Mouse (Mus musculus) midbrain, embryonic 15.5 days (tissue): ENCODE data around the gene A730049H05Rik. TPM values are rescaled to one million over a fixed set of nuclear protein-coding genes. Genes with fewer than 3 reads are reported as not detected.

ENCODE experiments used
- ATAC-seq: fragments of 200-750 bp; cut with Nextera tagmentation; replicated peaks from 2 replicates; pipeline ENCODE4 v1.8.0; 2017; ENCODE audit warnings: moderate TSS enrichment
- H3K27ac ChIP-seq: fragments of 300-500 bp; sonication (generic); 2 replicates; pipeline ENCODE4 v1.5.1; 2015; ENCODE audit warnings: mild to moderate bottlenecking, inconsistent platforms
- H3K27me3 ChIP-seq: fragments of 300-500 bp; sonication (generic); replicated peaks from 2 replicates; pipeline ENCODE4 v1.6.1; 2015; ENCODE audit warnings: inconsistent platforms
- H3K36me3 ChIP-seq: fragments of 300-500 bp; sonication (generic); replicated peaks from 2 replicates; pipeline ENCODE4 v1.6.1; 2015; ENCODE audit warnings: inconsistent platforms
- H3K4me1 ChIP-seq: fragments of 300-500 bp; sonication (generic); 2 replicates; pipeline ENCODE4 v1.6.1; 2015; ENCODE audit warnings: inconsistent platforms
- H3K4me2 ChIP-seq: fragments of 300-500 bp; sonication (generic); 2 replicates; pipeline ENCODE4 v1.6.1; 2015; ENCODE audit warnings: inconsistent platforms, mild to moderate bottlenecking, moderate library complexity
- H3K4me3 ChIP-seq: fragments of 300-500 bp; sonication (generic); 2 replicates; pipeline ENCODE4 v1.5.1; 2015; ENCODE audit warnings: mild to moderate bottlenecking, inconsistent platforms
- H3K9ac ChIP-seq: fragments of 300-500 bp; sonication (generic); 2 replicates; pipeline ENCODE4 v1.6.1; 2015; ENCODE audit warnings: mild to moderate bottlenecking, inconsistent platforms
- H3K9me3 ChIP-seq: fragments of 300-500 bp; sonication (generic); 2 replicates; pipeline ENCODE4 v1.6.1; 2016; ENCODE audit warnings: inconsistent platforms
- WGBS: fragments of 180-500 bp; shearing (Covaris S2); methylation state at CpG from one replicate; pipeline ENCODE4 v1.1.7; 2015; ENCODE audit warnings: mixed read lengths; 5-methylcytosine and 5-hydroxymethylcytosine counted together
- polyA plus RNA-seq: library from polyadenylated mRNA; unstranded; fragments of >200 nt; fragmentation: Nextera tagmentation; extraction: Ambion mirVana; gene quantifications from 2 replicates; pipeline ENCODE4 v1.2.1, GENCODE M21; 2015

The A730049H05Rik gene
- polyA plus RNA-seq, 1 experiment from 2014 or later, result 0.40 TPM

- Histone ChIP-seq H3K9ac (no peak overlapping the region), H3K9me3 (no peaks in the 10 kb centered on the region), H3K27me3 (no peaks in the 10 kb centered on the region), H3K27ac (no peak overlapping the region), H3K4me2 (no peak overlapping the region), H3K4me1 (no peaks in the 10 kb centered on the region), H3K4me3 (no peak overlapping the region), H3K36me3 (no peaks in the 10 kb centered on the region)
- WGBS, result 91% methylated on average over 3 of the region's 3 CpGs
- no peak for ATAC-seq
Observed at GRCm38 (mm10) chr6:92804254-92804971, 11.9 kb upstream of the A730049H05Rik start.

GRCm38 (mm10) chr6:92809818-92810217 lies 6.5 kb upstream of the A730049H05Rik start:
- Histone ChIP-seq H3K4me1 (no peaks in the 10 kb centered on the region), H3K27ac (no peak overlapping the region), H3K27me3 (no peaks in the 10 kb centered on the region; the same call in 1 of the 2 replicates), H3K36me3 (no peaks in the 10 kb centered on the region), H3K9ac (no peak overlapping the region), H3K4me2 (no peak overlapping the region), H3K4me3 (no peak overlapping the region), H3K9me3 (no peaks in the 10 kb centered on the region)
- ATAC-seq, result no peak
- 85% methylated on average over 3 of the region's 3 CpGs for WGBS

- no peak overlapping the region for H3K9ac ChIP-seq
- H3K9me3 ChIP-seq, result no peaks in the 10 kb centered on the region
- H3K4me3 ChIP-seq, result no peak overlapping the region
- WGBS, result 88% methylated on average over 2 of the region's 2 CpGs
- H3K36me3 ChIP-seq, result no peaks in the 10 kb centered on the region
- no peak for ATAC-seq
- H3K27ac ChIP-seq, result no peak overlapping the region
- no peak overlapping the region for H3K4me2 ChIP-seq
- H3K27me3 ChIP-seq, result no peaks in the 10 kb centered on the region; the same call in 1 of the 2 replicates
- H3K4me1 ChIP-seq, result no peaks in the 10 kb centered on the region
Observed at GRCm38 (mm10) chr6:92810628-92811027, 5.7 kb upstream of the A730049H05Rik start.

GRCm38 (mm10) chr6:92811566-92811965 lies 4.7 kb upstream of the A730049H05Rik start:
- H3K27me3 ChIP-seq, result no peaks in the 10 kb centered on the region; the same call in none of the 2 replicates
- ATAC-seq, result no peak

GRCm38 (mm10) chr6:92812702-92813370 lies 3.4 kb upstream of the A730049H05Rik start:
- ATAC-seq, result no peak
- H3K27ac ChIP-seq, result no peak overlapping the region
- H3K4me2 ChIP-seq, result no peak overlapping the region
- peaks cover 8% of the 10 kb centered on the region for H3K4me1 ChIP-seq
- peaks cover 3% of the 10 kb centered on the region for H3K27me3 ChIP-seq
- H3K36me3 ChIP-seq, result no peaks in the 10 kb centered on the region
- H3K9me3 ChIP-seq, result no peaks in the 10 kb centered on the region
- WGBS, result 48% methylated on average over 2 of the region's 2 CpGs
- no peak overlapping the region for H3K9ac ChIP-seq
- no peak overlapping the region for H3K4me3 ChIP-seq

More at GRCm38 (mm10) chr6:92811566-92811965, 4.7 kb upstream of the A730049H05Rik start:
- Histone ChIP-seq H3K9me3 (no peaks in the 10 kb centered on the region), H3K36me3 (no peaks in the 10 kb centered on the region), H3K4me2 (no peak overlapping the region), H3K9ac (no peak overlapping the region), H3K4me3 (no peak overlapping the region), H3K4me1 (peaks cover 6% of the 10 kb centered on the region), H3K27ac (no peak overlapping the region)

- no peak for ATAC-seq
- no peaks in the 10 kb centered on the region for H3K9me3 ChIP-seq
Observed at GRCm38 (mm10) chr6:92817661-92818060, 1.4 kb downstream of the A730049H05Rik start.

GRCm38 (mm10) chr6:92821606-92822005 lies 5.3 kb downstream of the A730049H05Rik start:
- Histone ChIP-seq H3K9me3 (no peaks in the 10 kb centered on the region), H3K36me3 (no peaks in the 10 kb centered on the region), H3K27me3 (peaks cover 6% of the 10 kb centered on the region), H3K9ac (no peak overlapping the region), H3K4me3 (no peak overlapping the region), H3K4me1 (peaks cover 8% of the 10 kb centered on the region), H3K27ac (no peak overlapping the region), H3K4me2 (no peak overlapping the region)
- ATAC-seq, result no peak
- WGBS, result 15% methylated on average over 5 of the region's 5 CpGs

More at GRCm38 (mm10) chr6:92817661-92818060, 1.4 kb downstream of the A730049H05Rik start:
- H3K4me2 ChIP-seq, result no peak overlapping the region
- no peak overlapping the region for H3K9ac ChIP-seq
- 18% methylated on average over 8 of the region's 8 CpGs for WGBS
- H3K4me3 ChIP-seq, result no peak overlapping the region
- H3K36me3 ChIP-seq, result no peaks in the 10 kb centered on the region
- no peak overlapping the region for H3K27ac ChIP-seq
- H3K27me3 ChIP-seq, result peaks cover 6% of the 10 kb centered on the region
- H3K4me1 ChIP-seq, result peaks cover 14% of the 10 kb centered on the region

- no peak for ATAC-seq
- Histone ChIP-seq H3K9ac (no peak overlapping the region), H3K4me1 (0 out of 2 replicates have a peak, but pooled peaks cover 6% of the 10 kb centered on the region), H3K27me3 (peaks cover 3% of the 10 kb centered on the region; the same call in 1 of the 2 replicates), H3K4me3 (no peak overlapping the region), H3K27ac (no peak overlapping the region), H3K4me2 (no peak overlapping the region), H3K9me3 (no peaks in the 10 kb centered on the region), H3K36me3 (no peaks in the 10 kb centered on the region)
- 30% methylated on average over 6 of the region's 6 CpGs for WGBS
Observed at GRCm38 (mm10) chr6:92822006-92822405, 5.7 kb downstream of the A730049H05Rik start.

DNA sequence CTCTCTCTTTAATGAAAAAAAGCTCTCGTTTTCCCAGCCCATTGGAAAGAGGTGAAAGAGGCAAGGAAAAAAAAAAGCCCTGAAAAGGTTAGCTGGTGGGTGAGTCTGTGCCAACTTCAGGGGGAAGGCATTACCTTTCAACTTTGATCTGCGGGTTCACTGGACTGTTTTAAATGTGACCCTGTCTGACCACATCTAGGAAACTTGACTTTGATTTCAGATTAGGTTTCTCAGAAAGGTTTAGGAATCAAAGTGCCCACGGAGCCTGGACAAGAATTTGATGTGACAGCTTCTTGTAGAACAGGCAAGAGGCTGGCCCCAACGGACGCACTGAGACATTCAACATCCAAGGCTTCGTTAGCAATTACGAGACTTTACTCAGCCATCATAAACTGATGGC lies 7.7 kb downstream of the A730049H05Rik start:
- H3K36me3 ChIP-seq, result no peaks in the 10 kb centered on the region
- no peak overlapping the region for H3K27ac ChIP-seq
- H3K9ac ChIP-seq, result no peak overlapping the region
- no peaks in the 10 kb centered on the region for H3K27me3 ChIP-seq
- no peak for ATAC-seq
- 0 out of 2 replicates have a peak, but pooled peaks cover 6% of the 10 kb centered on the region for H3K4me1 ChIP-seq
- WGBS, result 42% methylated on average over 7 of the region's 7 CpGs
- H3K4me2 ChIP-seq, result no peak overlapping the region
- H3K9me3 ChIP-seq, result no peaks in the 10 kb centered on the region
- no peak overlapping the region for H3K4me3 ChIP-seq

DNA sequence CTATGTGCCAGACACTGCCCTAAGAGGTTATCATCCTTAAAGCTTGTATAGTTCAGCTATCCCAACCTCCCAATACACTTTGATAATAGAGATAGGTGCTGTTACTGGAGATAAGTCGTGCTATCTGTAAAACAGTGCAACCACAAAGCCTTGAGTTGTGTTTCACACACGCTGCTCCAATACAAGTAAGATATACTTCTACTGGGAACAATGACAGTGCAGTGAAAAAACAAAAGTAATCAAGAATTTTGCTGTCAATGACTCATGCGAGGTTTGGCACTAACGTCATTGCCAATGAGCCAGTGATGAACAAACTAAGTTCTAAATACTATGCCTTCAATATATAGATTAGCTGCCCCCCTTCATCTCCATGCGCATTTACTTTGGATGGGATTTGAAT lies 10.3 kb downstream of the A730049H05Rik start:
- Histone ChIP-seq H3K4me1 (peaks cover 2% of the 10 kb centered on the region; the same call in 1 of the 2 replicates), H3K27ac (no peak overlapping the region), H3K27me3 (no peaks in the 10 kb centered on the region), H3K4me3 (no peak overlapping the region), H3K9me3 (no peaks in the 10 kb centered on the region), H3K36me3 (no peaks in the 10 kb centered on the region), H3K9ac (no peak overlapping the region), H3K4me2 (no peak overlapping the region)
- ATAC-seq, result no peak
- 83% methylated on average over 5 of the region's 5 CpGs for WGBS

DNA sequence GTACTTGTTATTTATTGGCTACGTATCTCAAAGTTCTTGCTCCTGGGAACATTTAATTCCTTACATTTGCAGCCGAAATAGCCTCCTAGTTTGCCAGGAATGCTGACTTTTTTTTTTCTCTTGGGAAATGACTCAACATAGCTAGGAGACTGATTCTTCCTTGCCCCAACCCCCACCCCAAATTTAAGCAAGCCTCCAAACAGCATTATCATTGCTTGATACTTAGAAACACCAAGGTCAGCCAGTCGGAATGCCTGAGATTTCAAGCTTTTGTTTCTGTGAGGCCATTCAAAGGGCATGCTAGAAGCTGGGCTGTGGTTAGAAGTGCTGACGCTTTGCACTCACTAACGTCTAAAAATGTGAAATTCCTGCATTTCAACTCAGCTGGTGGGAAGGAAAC lies 11.1 kb downstream of the A730049H05Rik start:
- no peaks in the 10 kb centered on the region for H3K27me3 ChIP-seq
- H3K4me2 ChIP-seq, result no peak overlapping the region
- no peak overlapping the region for H3K9ac ChIP-seq
- WGBS, result 51% methylated on average over 5 of the region's 5 CpGs
- no peaks in the 10 kb centered on the region for H3K36me3 ChIP-seq
- H3K27ac ChIP-seq, result no peak overlapping the region
- H3K4me1 ChIP-seq, result no peaks in the 10 kb centered on the region; the same call in 1 of the 2 replicates
- ATAC-seq, result no peak
- H3K4me3 ChIP-seq, result no peak overlapping the region
- no peaks in the 10 kb centered on the region for H3K9me3 ChIP-seq

- Histone ChIP-seq H3K9ac (no peak overlapping the region), H3K4me1 (no peaks in the 10 kb centered on the region; the same call in 1 of the 2 replicates), H3K27me3 (no peaks in the 10 kb centered on the region), H3K9me3 (no peaks in the 10 kb centered on the region), H3K4me2 (no peak overlapping the region), H3K27ac (no peak overlapping the region), H3K36me3 (no peaks in the 10 kb centered on the region), H3K4me3 (no peak overlapping the region)
- ATAC-seq, result no peak
- WGBS, result 88% methylated on average over 2 of the region's 2 CpGs
Observed at GRCm38 (mm10) chr6:92829148-92829547, 12.9 kb downstream of the A730049H05Rik start.
